Mouse (Mus musculus): ENCODE measurements around the gene Sbk1. TPM values are rescaled to one million over a fixed set of nuclear protein-coding genes. Genes with fewer than 3 reads are reported as not detected.
A peak's percentile ranks its signal among the peaks of the same experiment; 100 is the strongest.
"Not testable (repeated sequence)": the region's sequence is repeated elsewhere in the genome, so short reads cannot be mapped to it uniquely, and the experiment has no call there.

Gene Sbk1
- polyA plus RNA-seq, 1 experiment from 2014 or later: 16.5 TPM

- H3K9ac ChIP-seq (ENCODE audit: low read length): no peak overlapping the region
- 51% methylated on average over 8 of the region's 8 CpGs for WGBS
- H3K4me3 ChIP-seq (ENCODE audit: low read length): no peak overlapping the region
- ATAC-seq (ENCODE audit: low read depth): no peak
- no peak overlapping the region for H3K27ac ChIP-seq (ENCODE audit: low read length)
- H3K4me1 ChIP-seq (replicated peaks; ENCODE audit: control insufficient read depth, insufficient read depth, low read length): no peaks in the 10 kb centered on the region
- H3K27me3 ChIP-seq (ENCODE audit: control insufficient read depth, insufficient read depth, low read depth, low read length): no peaks in the 10 kb centered on the region
- H3K9me3 ChIP-seq (ENCODE audit: control insufficient read depth, low read length): no peaks in the 10 kb centered on the region; the same call in 1 of the 2 replicates
- no peaks in the 10 kb centered on the region for H3K36me3 ChIP-seq (ENCODE audit: control insufficient read depth, insufficient read depth, low read length)
- H3K4me2 ChIP-seq (ENCODE audit: low read depth, low read length): no peak overlapping the region
Measured at GRCm38 (mm10) chr7:126314273-126314672, 41.9 kb downstream of the Sbk1 start.

DNA sequence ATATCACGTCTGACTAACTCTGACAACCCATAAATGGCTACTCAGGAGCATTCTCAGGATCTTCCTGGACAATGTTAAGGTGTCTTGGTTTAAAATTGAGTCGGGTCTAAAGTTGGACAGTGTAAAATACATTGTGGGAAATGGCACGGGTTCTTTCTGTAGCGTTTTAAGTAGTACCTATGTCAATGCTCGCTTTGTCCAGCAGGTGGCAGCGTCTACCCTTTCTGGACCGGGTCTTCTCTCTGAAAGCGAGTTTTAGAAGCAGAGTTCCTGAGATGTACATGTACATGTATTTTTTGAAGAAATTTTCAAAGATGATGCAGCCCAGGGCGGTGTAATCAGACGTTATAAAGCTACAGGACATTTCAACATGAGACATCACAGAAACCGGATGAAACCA lies 51.3 kb downstream of the Sbk1 start:
- no peak for ATAC-seq (ENCODE audit: low read depth)
- WGBS: 5% methylated on average over 11 of the region's 11 CpGs
- Histone ChIP-seq H3K4me3 (ENCODE audit: low read length) (no peak overlapping the region), H3K4me2 (ENCODE audit: low read depth, low read length) (no peak overlapping the region), H3K9ac (ENCODE audit: low read length) (no peak overlapping the region), H3K9me3 (ENCODE audit: control insufficient read depth, low read length) (no peaks in the 10 kb centered on the region), H3K4me1 (replicated peaks; ENCODE audit: control insufficient read depth, insufficient read depth, low read length) (0 out of 2 replicates have a peak, but pooled peaks cover 3% of the 10 kb centered on the region), H3K27ac (ENCODE audit: low read length) (no peak overlapping the region), H3K36me3 (ENCODE audit: control insufficient read depth, insufficient read depth, low read length) (no peaks in the 10 kb centered on the region), H3K27me3 (ENCODE audit: control insufficient read depth, insufficient read depth, low read depth, low read length) (no peaks in the 10 kb centered on the region)

DNA sequence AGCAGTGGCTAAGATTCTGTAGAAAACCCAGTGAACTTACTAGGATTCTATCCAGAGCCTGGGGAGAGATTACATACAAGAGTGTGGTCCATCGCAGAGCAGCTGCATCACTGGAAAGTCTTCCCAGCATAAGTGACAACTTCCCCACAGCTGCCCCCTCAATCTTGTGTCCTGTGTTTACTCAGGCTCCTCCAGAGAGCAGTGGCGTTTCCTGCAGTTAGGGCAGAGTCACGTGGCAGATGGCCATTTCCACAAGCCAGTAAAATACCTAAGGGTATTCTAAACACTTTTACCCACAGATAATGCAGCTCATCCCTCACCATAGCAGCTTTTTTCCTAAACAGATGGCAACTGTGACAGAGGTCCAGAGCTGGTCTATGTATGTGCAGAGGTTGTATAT lies 52.4 kb downstream of the Sbk1 start:
- H3K27me3 ChIP-seq (ENCODE audit: control insufficient read depth, insufficient read depth, low read depth, low read length): no peaks in the 10 kb centered on the region
- H3K9me3 ChIP-seq (ENCODE audit: control insufficient read depth, low read length): no peaks in the 10 kb centered on the region
- 0 out of 2 replicates have a peak, but pooled peaks cover 3% of the 10 kb centered on the region for H3K4me1 ChIP-seq (replicated peaks; ENCODE audit: control insufficient read depth, insufficient read depth, low read length)
- H3K36me3 ChIP-seq (ENCODE audit: control insufficient read depth, insufficient read depth, low read length): no peaks in the 10 kb centered on the region
- H3K9ac ChIP-seq (ENCODE audit: low read length): no peak overlapping the region; the same call in 1 of the 2 replicates
- no peak for ATAC-seq (ENCODE audit: low read depth)
- H3K4me3 ChIP-seq (ENCODE audit: low read length): no peak overlapping the region
- 9% methylated on average over 3 of the region's 3 CpGs for WGBS
- no peak overlapping the region for H3K4me2 ChIP-seq (ENCODE audit: low read depth, low read length)
- H3K27ac ChIP-seq (ENCODE audit: low read length): no peak overlapping the region

- not testable (repeated sequence) for H3K9ac ChIP-seq (ENCODE audit: low read length); H3K9me3 ChIP-seq (ENCODE audit: control insufficient read depth, low read length); H3K27me3 ChIP-seq (ENCODE audit: control insufficient read depth, insufficient read depth, low read depth, low read length); H3K36me3 ChIP-seq (ENCODE audit: control insufficient read depth, insufficient read depth, low read length); H3K4me1 ChIP-seq (replicated peaks; ENCODE audit: control insufficient read depth, insufficient read depth, low read length); H3K4me3 ChIP-seq (ENCODE audit: low read length); ATAC-seq (ENCODE audit: low read depth); H3K27ac ChIP-seq (ENCODE audit: low read length); H3K4me2 ChIP-seq (ENCODE audit: low read depth, low read length)
- 17% methylated on average over 9 of the region's 9 CpGs for WGBS
Measured at GRCm38 (mm10) chr7:126325576-126326273, 53.3 kb downstream of the Sbk1 start.

DNA sequence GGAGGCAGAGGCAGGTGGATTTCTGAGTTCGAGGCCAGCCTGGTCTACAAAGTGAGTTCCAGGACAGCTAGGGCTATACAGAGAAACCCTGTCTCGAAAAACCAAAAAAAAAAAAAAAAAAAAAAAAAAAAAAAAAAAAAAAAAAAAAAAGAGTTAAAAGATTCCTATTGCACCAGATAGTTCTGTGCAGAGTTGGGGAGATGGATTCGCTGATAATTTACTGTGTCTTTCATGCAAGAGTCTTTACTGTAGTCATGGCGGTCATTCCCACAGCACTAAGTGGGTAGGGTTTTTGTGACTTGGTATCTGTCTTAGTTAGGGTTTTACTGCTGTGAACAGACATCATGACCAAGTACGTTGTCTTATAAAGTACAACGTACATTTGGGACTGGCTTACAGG lies 56.4 kb downstream of the Sbk1 start:
- not testable (repeated sequence) for ATAC-seq (ENCODE audit: low read depth); H3K4me2 ChIP-seq (ENCODE audit: low read depth, low read length); H3K27me3 ChIP-seq (ENCODE audit: control insufficient read depth, insufficient read depth, low read depth, low read length); H3K36me3 ChIP-seq (ENCODE audit: control insufficient read depth, insufficient read depth, low read length); H3K27ac ChIP-seq (ENCODE audit: low read length); H3K9me3 ChIP-seq (ENCODE audit: control insufficient read depth, low read length); H3K9ac ChIP-seq (ENCODE audit: low read length); H3K4me3 ChIP-seq (ENCODE audit: low read length); H3K4me1 ChIP-seq (replicated peaks; ENCODE audit: control insufficient read depth, insufficient read depth, low read length)
- 79% methylated on average over 5 of the region's 6 CpGs for WGBS

DNA sequence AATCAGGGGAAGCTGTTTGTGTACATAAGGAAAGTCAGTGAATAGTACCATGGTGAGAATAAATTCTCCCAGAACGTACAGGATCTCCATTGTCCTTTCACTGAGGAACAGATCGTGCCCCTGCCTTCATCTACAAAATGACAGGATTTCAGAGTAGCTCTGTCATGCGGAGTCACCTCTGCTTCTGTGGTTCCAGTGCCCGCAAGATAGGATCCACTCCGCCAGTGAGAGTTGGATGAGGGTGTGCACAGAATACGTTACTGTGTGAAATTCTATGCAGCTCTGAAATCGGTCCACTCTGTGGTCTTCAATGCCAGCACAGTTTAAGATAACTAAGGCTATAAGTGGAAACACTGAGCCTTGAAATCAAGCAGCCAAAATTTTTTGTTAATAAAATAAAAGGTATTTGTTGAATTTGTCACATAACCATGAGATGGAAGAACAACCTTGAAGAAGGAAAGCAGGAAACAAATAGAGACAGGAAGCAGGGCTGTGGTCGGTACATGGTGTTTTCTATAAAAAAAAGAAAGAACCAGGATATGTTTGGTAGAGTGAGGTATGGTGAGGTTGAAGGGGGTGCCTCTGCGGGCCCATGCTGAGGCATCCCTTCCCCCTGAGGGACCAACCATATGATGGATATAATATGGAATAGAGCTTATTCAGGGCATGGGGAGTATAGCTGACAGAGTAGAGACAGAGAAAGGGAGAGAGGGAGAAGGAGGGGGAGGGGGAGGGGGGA lies 57.7 kb downstream of the Sbk1 start:
- no peak overlapping the region for H3K4me3 ChIP-seq (ENCODE audit: low read length)
- no peaks in the 10 kb centered on the region for H3K36me3 ChIP-seq (ENCODE audit: control insufficient read depth, insufficient read depth, low read length)
- no peak overlapping the region for H3K4me2 ChIP-seq (ENCODE audit: low read depth, low read length)
- no peaks in the 10 kb centered on the region for H3K4me1 ChIP-seq (replicated peaks; ENCODE audit: control insufficient read depth, insufficient read depth, low read length)
- 75% methylated on average over 9 of the region's 9 CpGs for WGBS
- ATAC-seq (ENCODE audit: low read depth): no peak
- no peak overlapping the region for H3K9ac ChIP-seq (ENCODE audit: low read length)
- no peak overlapping the region for H3K27ac ChIP-seq (ENCODE audit: low read length)
- no peaks in the 10 kb centered on the region for H3K27me3 ChIP-seq (ENCODE audit: control insufficient read depth, insufficient read depth, low read depth, low read length)
- no peaks in the 10 kb centered on the region for H3K9me3 ChIP-seq (ENCODE audit: control insufficient read depth, low read length)

GRCm38 (mm10) chr7:126330693-126331092 lies 58.3 kb downstream of the Sbk1 start:
- no peaks in the 10 kb centered on the region for H3K4me1 ChIP-seq (replicated peaks; ENCODE audit: control insufficient read depth, insufficient read depth, low read length)
- no peak overlapping the region for H3K27ac ChIP-seq (ENCODE audit: low read length)
- WGBS: 11% methylated on average over 2 of the region's 2 CpGs
- H3K9ac ChIP-seq (ENCODE audit: low read length): no peak overlapping the region
- no peaks in the 10 kb centered on the region for H3K9me3 ChIP-seq (ENCODE audit: control insufficient read depth, low read length)
- H3K4me3 ChIP-seq (ENCODE audit: low read length): no peak overlapping the region
- H3K4me2 ChIP-seq (ENCODE audit: low read depth, low read length): no peak overlapping the region
- peak; percentile 28; the same call in 1 of the 2 replicates for ATAC-seq (ENCODE audit: low read depth)
- no peaks in the 10 kb centered on the region for H3K36me3 ChIP-seq (ENCODE audit: control insufficient read depth, insufficient read depth, low read length)
- H3K27me3 ChIP-seq (ENCODE audit: control insufficient read depth, insufficient read depth, low read depth, low read length): no peaks in the 10 kb centered on the region

GRCm38 (mm10) chr7:126332691-126333090 lies 60.3 kb downstream of the Sbk1 start:
- Histone ChIP-seq H3K9ac (ENCODE audit: low read length) (no peak overlapping the region), H3K9me3 (ENCODE audit: control insufficient read depth, low read length) (no peaks in the 10 kb centered on the region), H3K4me1 (replicated peaks; ENCODE audit: control insufficient read depth, insufficient read depth, low read length) (no peaks in the 10 kb centered on the region), H3K4me3 (ENCODE audit: low read length) (no peak overlapping the region), H3K27ac (ENCODE audit: low read length) (no peak overlapping the region), H3K36me3 (ENCODE audit: control insufficient read depth, insufficient read depth, low read length) (no peaks in the 10 kb centered on the region), H3K4me2 (ENCODE audit: low read depth, low read length) (no peak overlapping the region), H3K27me3 (ENCODE audit: control insufficient read depth, insufficient read depth, low read depth, low read length) (no peaks in the 10 kb centered on the region)
- WGBS: 52% methylated on average over 3 of the region's 3 CpGs
- no peak for ATAC-seq (ENCODE audit: low read depth)

DNA sequence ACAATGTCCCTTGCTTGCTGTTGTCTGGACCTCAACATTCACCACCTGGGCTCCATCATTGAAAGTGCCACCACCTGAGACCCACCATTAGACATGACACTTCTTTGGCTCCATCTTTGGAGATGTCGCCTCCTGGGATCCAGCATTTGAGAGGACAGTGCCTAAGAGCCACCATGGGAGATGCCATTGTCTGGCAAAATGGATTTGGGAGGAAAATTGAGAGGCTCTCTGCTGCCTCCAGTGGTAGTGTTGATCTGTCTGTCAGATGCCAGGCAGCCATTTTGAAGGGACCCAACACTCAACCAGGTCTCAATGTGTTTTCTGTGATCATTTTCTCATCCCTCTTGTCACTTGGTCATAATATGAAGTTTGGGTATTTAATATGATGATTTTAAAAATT lies 63.1 kb downstream of the Sbk1 start:
- no peak overlapping the region for H3K9ac ChIP-seq (ENCODE audit: low read length)
- H3K9me3 ChIP-seq (ENCODE audit: control insufficient read depth, low read length): no peaks in the 10 kb centered on the region
- no peak overlapping the region for H3K4me3 ChIP-seq (ENCODE audit: low read length)
- H3K36me3 ChIP-seq (ENCODE audit: control insufficient read depth, insufficient read depth, low read length): no peaks in the 10 kb centered on the region
- ATAC-seq (ENCODE audit: low read depth): no peak
- no peak overlapping the region for H3K4me2 ChIP-seq (ENCODE audit: low read depth, low read length)
- H3K27me3 ChIP-seq (ENCODE audit: control insufficient read depth, insufficient read depth, low read depth, low read length): no peaks in the 10 kb centered on the region
- 93% methylated on average over 1 of the region's 1 CpGs for WGBS
- no peaks in the 10 kb centered on the region for H3K4me1 ChIP-seq (replicated peaks; ENCODE audit: control insufficient read depth, insufficient read depth, low read length)
- H3K27ac ChIP-seq (ENCODE audit: low read length): no peak overlapping the region

All from lung, embryonic 16.5 days (tissue).